Mouse (Mus musculus): ENCODE measurements at regions not wholly inside any gene's neighbourhood (a gene's known extent, or its start where the extent isn't known, plus 50 kb on each side); places are given as distances from the start of the nearest gene placed in this dataset.

- no peak for DNase-seq (ENCODE audit: low read depth, low spot score)
- H3K27ac ChIP-seq (ENCODE audit: insufficient read depth, low read depth, low read length, poor library complexity, severe bottlenecking): no peak overlapping the region
- in situ Hi-C loops (cut with MboI; ENCODE audit: low sequenced_read_pairs in 2 of 2, unreplicated experiment in 2 of 2): no loop called here
These were observed 185.5 kb upstream of the Igsf21 start for GRCm38 (mm10) chr4:140432101-140432500.

GRCm38 (mm10) chr4:140427039-140427438, 180.5 kb upstream of the Igsf21 start:
- H3K9ac ChIP-seq (ENCODE audit: insufficient read depth, low read depth, low read length, poor library complexity, severe bottlenecking): no peak overlapping the region
- no peak overlapping the region for H3K27ac ChIP-seq (ENCODE audit: insufficient read depth, low read depth, low read length, poor library complexity, severe bottlenecking)
- no peak for TF ChIP-seq CHD2 (IDR thresholded peaks at IDR 0.05; ENCODE audit: low read depth, low read length)
- TF ChIP-seq ZC3H11A (IDR thresholded peaks at IDR 0.05; ENCODE audit: borderline replicate concordance, low read depth, low read length): no peak
- TF ChIP-seq MAFK (IDR thresholded peaks at IDR 0.05; ENCODE audit: insufficient read depth, low read depth, low read length): no peak
- no peak for TF ChIP-seq HCFC1 (IDR thresholded peaks at IDR 0.05; ENCODE audit: borderline replicate concordance, insufficient read depth, low read length)
- no peak for TF ChIP-seq ZNF384 (IDR thresholded peaks at IDR 0.05; ENCODE audit: low read depth, low read length)
- H3K4me3 ChIP-seq (ENCODE audit: insufficient read depth in 1 of 2, low read depth in 1 of 2, low read length in 2 of 2, poor library complexity in 1 of 2, severe bottlenecking in 1 of 2): no peak overlapping the region
- H3K36me3 ChIP-seq (ENCODE audit: control insufficient read depth, insufficient read depth, low read length, poor library complexity, severe bottlenecking): no peaks in the 10 kb centered on the region
- H3K4me1 ChIP-seq (ENCODE audit: control insufficient read depth in 2 of 2, insufficient read depth in 2 of 2, low read length in 2 of 2, poor library complexity in 1 of 2): no peaks in the 10 kb centered on the region
- no peak for DNase-seq (ENCODE audit: low read depth, low spot score)
- no peaks in the 10 kb centered on the region for H3K9me3 ChIP-seq (ENCODE audit: control insufficient read depth, insufficient read depth, low read depth, low read length)
- in situ Hi-C loops (cut with MboI; ENCODE audit: low sequenced_read_pairs in 2 of 2, unreplicated experiment in 2 of 2): no loop called here

More at GRCm38 (mm10) chr4:140432101-140432500, 185.5 kb upstream of the Igsf21 start:
- H3K36me3 ChIP-seq (ENCODE audit: control insufficient read depth, insufficient read depth, low read length, poor library complexity, severe bottlenecking): no peaks in the 10 kb centered on the region
- no peaks in the 10 kb centered on the region for H3K4me1 ChIP-seq (ENCODE audit: control insufficient read depth in 2 of 2, insufficient read depth in 2 of 2, low read length in 2 of 2, poor library complexity in 1 of 2)
- H3K9me3 ChIP-seq (ENCODE audit: control insufficient read depth, insufficient read depth, low read depth, low read length): no peaks in the 10 kb centered on the region
- H3K9ac ChIP-seq (ENCODE audit: insufficient read depth, low read depth, low read length, poor library complexity, severe bottlenecking): no peak overlapping the region
- H3K4me3 ChIP-seq (ENCODE audit: insufficient read depth in 1 of 2, low read depth in 1 of 2, low read length in 2 of 2, poor library complexity in 1 of 2, severe bottlenecking in 1 of 2): no peak overlapping the region
- no peak for TF ChIP-seq ZNF384 (IDR thresholded peaks at IDR 0.05; ENCODE audit: low read depth, low read length)
- no peak for TF ChIP-seq ZC3H11A (IDR thresholded peaks at IDR 0.05; ENCODE audit: borderline replicate concordance, low read depth, low read length)
- TF ChIP-seq HCFC1 (IDR thresholded peaks at IDR 0.05; ENCODE audit: borderline replicate concordance, insufficient read depth, low read length): no peak
- no peak for TF ChIP-seq CHD2 (IDR thresholded peaks at IDR 0.05; ENCODE audit: low read depth, low read length)
- TF ChIP-seq MAFK (IDR thresholded peaks at IDR 0.05; ENCODE audit: insufficient read depth, low read depth, low read length): no peak

- Histone ChIP-seq H3K9me3 (ENCODE audit: control insufficient read depth, insufficient read depth, low read depth, low read length) (no peaks in the 10 kb centered on the region), H3K4me1 (ENCODE audit: control insufficient read depth in 2 of 2, insufficient read depth in 2 of 2, low read length in 2 of 2, poor library complexity in 1 of 2) (peaks cover 0 to 2% of the 10 kb centered on the region in 2 experiments; a peak in 2 of 4 replicates), H3K36me3 (ENCODE audit: control insufficient read depth, insufficient read depth, low read length, poor library complexity, severe bottlenecking) (no peaks in the 10 kb centered on the region), H3K4me3 (ENCODE audit: insufficient read depth in 1 of 2, low read depth in 1 of 2, low read length in 2 of 2, poor library complexity in 1 of 2, severe bottlenecking in 1 of 2) (no peak overlapping the region), H3K9ac (ENCODE audit: insufficient read depth, low read depth, low read length, poor library complexity, severe bottlenecking) (no peak overlapping the region), H3K27ac (ENCODE audit: insufficient read depth, low read depth, low read length, poor library complexity, severe bottlenecking) (no peak overlapping the region)
- in situ Hi-C loops (cut with MboI; ENCODE audit: low sequenced_read_pairs in 2 of 2, unreplicated experiment in 2 of 2): no loop called here
- no peak for TF ChIP-seq ZC3H11A (IDR thresholded peaks at IDR 0.05; ENCODE audit: borderline replicate concordance, low read depth, low read length)
- TF ChIP-seq MAFK (IDR thresholded peaks at IDR 0.05; ENCODE audit: insufficient read depth, low read depth, low read length): no peak
- no peak for DNase-seq (ENCODE audit: low read depth, low spot score)
These were observed 177.2 kb upstream of the Igsf21 start for GRCm38 (mm10) chr4:140423791-140424190.

- TF ChIP-seq CHD2 (IDR thresholded peaks at IDR 0.05; ENCODE audit: low read depth, low read length) (no peak), HCFC1 (IDR thresholded peaks at IDR 0.05; ENCODE audit: borderline replicate concordance, insufficient read depth, low read length) (no peak), ZNF384 (IDR thresholded peaks at IDR 0.05; ENCODE audit: low read depth, low read length) (no peak), ZC3H11A (IDR thresholded peaks at IDR 0.05; ENCODE audit: borderline replicate concordance, low read depth, low read length) (no peak), MAFK (IDR thresholded peaks at IDR 0.05; ENCODE audit: insufficient read depth, low read depth, low read length) (no peak)
- Histone ChIP-seq H3K4me1 (ENCODE audit: control insufficient read depth in 2 of 2, insufficient read depth in 2 of 2, low read length in 2 of 2, poor library complexity in 1 of 2) (peaks cover 0 to 2% of the 10 kb centered on the region in 2 experiments; a peak in 2 of 4 replicates), H3K27ac (ENCODE audit: insufficient read depth, low read depth, low read length, poor library complexity, severe bottlenecking) (no peak overlapping the region), H3K36me3 (ENCODE audit: control insufficient read depth, insufficient read depth, low read length, poor library complexity, severe bottlenecking) (no peaks in the 10 kb centered on the region), H3K4me3 (ENCODE audit: insufficient read depth in 1 of 2, low read depth in 1 of 2, low read length in 2 of 2, poor library complexity in 1 of 2, severe bottlenecking in 1 of 2) (no peak overlapping the region), H3K9ac (ENCODE audit: insufficient read depth, low read depth, low read length, poor library complexity, severe bottlenecking) (no peak overlapping the region), H3K9me3 (ENCODE audit: control insufficient read depth, insufficient read depth, low read depth, low read length) (no peaks in the 10 kb centered on the region)
- no peak for DNase-seq (ENCODE audit: low read depth, low spot score)
- in situ Hi-C loops (cut with MboI; ENCODE audit: low sequenced_read_pairs in 2 of 2, unreplicated experiment in 2 of 2): no loop called here
These were observed 175.5 kb upstream of the Igsf21 start for GRCm38 (mm10) chr4:140421926-140422585.

All from ES-E14 (cell line).